Mouse (Mus musculus) limb, embryonic 13.5 days (tissue): ENCODE data around the gene Proca1. TPM values are rescaled to one million over a fixed set of nuclear protein-coding genes. Genes with fewer than 3 reads are reported as not detected.

Source experiments
- ATAC-seq: fragments of 200-750 bp; cut with Nextera tagmentation; 2 replicates; pipeline ENCODE4 v1.8.0; 2017; ENCODE audit warnings: low read depth, moderate number of reproducible peaks, moderate TSS enrichment; ENCODE audit not compliant: low FRiP score
- H3K27ac ChIP-seq: fragments of 300-500 bp; sonication (generic); 2 replicates; pipeline ENCODE4 v1.5.1; 2015; ENCODE audit warnings: inconsistent platforms, mild to moderate bottlenecking, moderate library complexity
- H3K27me3 ChIP-seq: fragments of 300-500 bp; sonication (generic); 2 replicates; pipeline ENCODE4 v1.6.1; 2015; ENCODE audit warnings: mild to moderate bottlenecking, inconsistent platforms
- H3K36me3 ChIP-seq: fragments of 300-500 bp; sonication (generic); 2 replicates; pipeline ENCODE4 v1.6.1; 2015; ENCODE audit warnings: inconsistent platforms, mild to moderate bottlenecking, moderate library complexity
- H3K4me1 ChIP-seq: fragments of 300-500 bp; sonication (generic); 2 replicates; pipeline ENCODE4 v1.6.1; 2015; ENCODE audit warnings: inconsistent platforms
- H3K4me2 ChIP-seq: fragments of 300-500 bp; sonication (generic); replicated peaks from 2 replicates; pipeline ENCODE4 v1.6.1; 2015; ENCODE audit warnings: inconsistent platforms, mild to moderate bottlenecking, moderate library complexity
- H3K4me3 ChIP-seq: fragments of 300-500 bp; sonication (generic); 2 replicates; pipeline ENCODE4 v1.5.1; 2015; ENCODE audit warnings: moderate library complexity, mild to moderate bottlenecking, inconsistent platforms
- H3K9ac ChIP-seq: fragments of 300-500 bp; sonication (generic); 2 replicates; pipeline ENCODE4 v1.6.1; 2015; ENCODE audit warnings: mild to moderate bottlenecking, inconsistent platforms
- H3K9me3 ChIP-seq: fragments of 300-500 bp; sonication (generic); 2 replicates; pipeline ENCODE4 v1.6.1; 2016; ENCODE audit warnings: inconsistent platforms
- WGBS: fragments of 180-500 bp; shearing (Covaris S2); methylation state at CpG from one replicate; pipeline ENCODE4 v1.1.7; 2015; 5-methylcytosine and 5-hydroxymethylcytosine counted together
- polyA plus RNA-seq: library from polyadenylated mRNA; unstranded; fragments of >200 nt; fragmentation: Nextera tagmentation; extraction: Ambion mirVana; gene quantifications from 2 replicates; pipeline ENCODE4 v1.2.1, GENCODE M21; 2015

The Proca1 gene
- 2.7 and 3.0 TPM in 2 replicates for polyA plus RNA-seq

- Histone ChIP-seq H3K4me2 (peak within 1 kb of the TSS; percentile 66), H3K27me3 (no peaks in the 10 kb centered on the region)
These were observed at the start of gene Proca1 for GRCm38 (mm10) chr11:78193113-78193512. TSS of gene Proca1 (plus strand) at chr11:78193392.

GRCm38 (mm10) chr11:78143520-78143919 is 49.7 kb upstream of the Proca1 start:
- ATAC-seq, result no peak
- H3K4me3 ChIP-seq, result no peak overlapping the region
- H3K27ac ChIP-seq, result no peak overlapping the region
- no peaks in the 10 kb centered on the region for H3K27me3 ChIP-seq
- peaks cover 54% of the 10 kb centered on the region for H3K36me3 ChIP-seq
- WGBS, result 85% methylated on average over 2 of the region's 2 CpGs
- no peak overlapping the region for H3K4me2 ChIP-seq
- no peak overlapping the region for H3K9ac ChIP-seq
- H3K4me1 ChIP-seq, result no peaks in the 10 kb centered on the region
- no peaks in the 10 kb centered on the region for H3K9me3 ChIP-seq

More at GRCm38 (mm10) chr11:78193113-78193512, at the start of gene Proca1:
- Histone ChIP-seq H3K9ac (no peak within 1 kb of the TSS), H3K9me3 (no peaks in the 10 kb centered on the region), H3K36me3 (peaks cover 36% of the 10 kb centered on the region), H3K27ac (no peak within 1 kb of the TSS), H3K4me1 (peaks cover 28% of the 10 kb centered on the region), H3K4me3 (peak within 1 kb of the TSS; percentile 52)
- ATAC-seq, result no peak
- 84% methylated on average over 1 of the region's 1 CpGs for WGBS

- no peaks in the 10 kb centered on the region for H3K4me1 ChIP-seq
- peaks cover 78% of the 10 kb centered on the region for H3K36me3 ChIP-seq
- H3K9ac ChIP-seq, result no peak overlapping the region
- no peak for ATAC-seq
- no peak overlapping the region for H3K4me3 ChIP-seq
- no peaks in the 10 kb centered on the region for H3K9me3 ChIP-seq
- no peaks in the 10 kb centered on the region for H3K27me3 ChIP-seq
- no peak overlapping the region for H3K4me2 ChIP-seq
- 79% methylated on average over 5 of the region's 5 CpGs for WGBS
- no peak overlapping the region for H3K27ac ChIP-seq
These were observed 47.0 kb upstream of the Proca1 start for GRCm38 (mm10) chr11:78146168-78146567.

GRCm38 (mm10) chr11:78146707-78147543 is 46.3 kb upstream of the Proca1 start:
- peaks cover 83% of the 10 kb centered on the region for H3K36me3 ChIP-seq
- no peaks in the 10 kb centered on the region for H3K9me3 ChIP-seq
- WGBS, result 88% methylated on average over 6 of the region's 6 CpGs
- no peaks in the 10 kb centered on the region for H3K4me1 ChIP-seq
- ATAC-seq, result no peak
- no peaks in the 10 kb centered on the region for H3K27me3 ChIP-seq
- no peak overlapping the region for H3K4me2 ChIP-seq
- no peak overlapping the region for H3K27ac ChIP-seq
- H3K9ac ChIP-seq, result no peak overlapping the region
- no peak overlapping the region for H3K4me3 ChIP-seq

- H3K4me2 ChIP-seq, result no peak overlapping the region
- peaks cover 89% of the 10 kb centered on the region for H3K36me3 ChIP-seq
- H3K27me3 ChIP-seq, result no peaks in the 10 kb centered on the region
- 24% methylated on average over 1 of the region's 1 CpGs for WGBS
- H3K9ac ChIP-seq, result no peak overlapping the region
- peaks cover 13% of the 10 kb centered on the region for H3K4me1 ChIP-seq
- no peak overlapping the region for H3K27ac ChIP-seq
- H3K9me3 ChIP-seq, result no peaks in the 10 kb centered on the region
- no peak for ATAC-seq
- no peak overlapping the region for H3K4me3 ChIP-seq
These were observed 42.0 kb upstream of the Proca1 start for GRCm38 (mm10) chr11:78151161-78151560.

GRCm38 (mm10) chr11:78152299-78153231 is 40.6 kb upstream of the Proca1 start:
- Histone ChIP-seq H3K4me3 (no peak overlapping the region), H3K36me3 (peaks cover 89% of the 10 kb centered on the region), H3K27me3 (no peaks in the 10 kb centered on the region), H3K9ac (no peak overlapping the region), H3K4me1 (peaks cover 18% of the 10 kb centered on the region), H3K9me3 (no peaks in the 10 kb centered on the region), H3K27ac (peak overlapping the region; percentile 53; the same call in 1 of the 2 replicates), H3K4me2 (no peak overlapping the region)
- ATAC-seq, result no peak
- 51% methylated on average over 9 of the region's 9 CpGs for WGBS

GRCm38 (mm10) chr11:78153778-78154177 is 39.4 kb upstream of the Proca1 start:
- Histone ChIP-seq H3K27ac (no peak overlapping the region), H3K9ac (0 out of 2 replicates have a peak overlapping the region, but pooled peaks have one; percentile 19), H3K36me3 (peaks cover 91% of the 10 kb centered on the region), H3K4me3 (no peak overlapping the region), H3K27me3 (no peaks in the 10 kb centered on the region), H3K9me3 (no peaks in the 10 kb centered on the region), H3K4me1 (peaks cover 25% of the 10 kb centered on the region), H3K4me2 (no peak overlapping the region)
- WGBS, result 88% methylated on average over 13 of the region's 13 CpGs
- 0 out of 2 replicates have a peak, but pooled peaks have one; percentile 28 for ATAC-seq

GRCm38 (mm10) chr11:78155674-78156073 is 37.5 kb upstream of the Proca1 start:
- Histone ChIP-seq H3K27ac (peak overlapping the region; percentile 64), H3K4me3 (no peak overlapping the region), H3K4me1 (peaks cover 39% of the 10 kb centered on the region), H3K27me3 (no peaks in the 10 kb centered on the region), H3K9ac (no peak overlapping the region), H3K36me3 (peaks cover 92% of the 10 kb centered on the region), H3K4me2 (no peak overlapping the region), H3K9me3 (no peaks in the 10 kb centered on the region)
- ATAC-seq, result no peak
- 78% methylated on average over 5 of the region's 5 CpGs for WGBS

GRCm38 (mm10) chr11:78156156-78156699 is 37.0 kb upstream of the Proca1 start:
- no peak overlapping the region for H3K4me3 ChIP-seq
- no peak overlapping the region for H3K4me2 ChIP-seq
- no peaks in the 10 kb centered on the region for H3K27me3 ChIP-seq
- H3K9ac ChIP-seq, result no peak overlapping the region
- 54% methylated on average over 6 of the region's 6 CpGs for WGBS
- H3K27ac ChIP-seq, result no peak overlapping the region
- no peak for ATAC-seq
- H3K9me3 ChIP-seq, result no peaks in the 10 kb centered on the region
- peaks cover 45% of the 10 kb centered on the region for H3K4me1 ChIP-seq
- H3K36me3 ChIP-seq, result peaks cover 92% of the 10 kb centered on the region

GRCm38 (mm10) chr11:78159096-78159495 is 34.1 kb upstream of the Proca1 start:
- H3K4me1 ChIP-seq, result peaks cover 54% of the 10 kb centered on the region
- WGBS, result 35% methylated on average over 2 of the region's 2 CpGs
- no peaks in the 10 kb centered on the region for H3K27me3 ChIP-seq
- peaks cover 79% of the 10 kb centered on the region for H3K36me3 ChIP-seq
- peak; percentile 30; the same call in 1 of the 2 replicates for ATAC-seq
- H3K4me2 ChIP-seq, result 0 out of 2 replicates have a peak overlapping the region, but pooled peaks have one; percentile 11
- H3K9me3 ChIP-seq, result no peaks in the 10 kb centered on the region
- no peak overlapping the region for H3K4me3 ChIP-seq
- H3K27ac ChIP-seq, result no peak overlapping the region
- H3K9ac ChIP-seq, result no peak overlapping the region

GRCm38 (mm10) chr11:78159557-78159956 is 33.6 kb upstream of the Proca1 start:
- ATAC-seq, result no peak
- H3K4me2 ChIP-seq, result 0 out of 2 replicates have a peak overlapping the region, but pooled peaks have one; percentile 11
- no peaks in the 10 kb centered on the region for H3K27me3 ChIP-seq
- peaks cover 54% of the 10 kb centered on the region for H3K4me1 ChIP-seq
- peaks cover 74% of the 10 kb centered on the region for H3K36me3 ChIP-seq
- no peak overlapping the region for H3K4me3 ChIP-seq
- no peaks in the 10 kb centered on the region for H3K9me3 ChIP-seq
- no peak overlapping the region for H3K9ac ChIP-seq
- 76% methylated on average over 7 of the region's 7 CpGs for WGBS
- H3K27ac ChIP-seq, result peak overlapping the region; percentile 45; the same call in 1 of the 2 replicates
